Mouse (Mus musculus) hindbrain, embryonic 13.5 days (tissue): Measurements from ENCODE around the gene Grb7. TPM values are rescaled to one million over a fixed set of nuclear protein-coding genes. Genes with fewer than 3 reads are reported as not detected.

ENCODE experiments used
- ATAC-seq: fragments of 200-750 bp; cut with Nextera tagmentation; 2 replicates; pipeline ENCODE4 v1.8.0; 2017; ENCODE audit warnings: moderate TSS enrichment; ENCODE audit not compliant: low FRiP score
- H3K27ac ChIP-seq: fragments of 300-500 bp; sonication (generic); 2 replicates; pipeline ENCODE4 v1.5.1; 2015; ENCODE audit warnings: inconsistent platforms, mild to moderate bottlenecking, moderate library complexity
- H3K27me3 ChIP-seq: fragments of 300-500 bp; sonication (generic); 2 replicates; pipeline ENCODE4 v1.6.1; 2015; ENCODE audit warnings: mild to moderate bottlenecking, inconsistent platforms
- H3K36me3 ChIP-seq: fragments of 300-500 bp; sonication (generic); 2 replicates; pipeline ENCODE4 v1.6.1; 2015; ENCODE audit warnings: mild to moderate bottlenecking, inconsistent platforms
- H3K4me1 ChIP-seq: fragments of 300-500 bp; sonication (generic); replicated peaks from 2 replicates; pipeline ENCODE4 v1.6.1; 2015; ENCODE audit warnings: inconsistent platforms
- H3K4me2 ChIP-seq: fragments of 300-500 bp; sonication (generic); 2 replicates; pipeline ENCODE4 v1.6.1; 2015; ENCODE audit warnings: inconsistent platforms, mild to moderate bottlenecking, moderate library complexity
- H3K4me3 ChIP-seq: fragments of 300-500 bp; sonication (generic); 2 replicates; pipeline ENCODE4 v1.5.1; 2015; ENCODE audit warnings: mild to moderate bottlenecking, inconsistent platforms
- H3K9ac ChIP-seq: fragments of 300-500 bp; sonication (generic); 2 replicates; pipeline ENCODE4 v1.6.1; 2015; ENCODE audit warnings: mild to moderate bottlenecking, inconsistent platforms
- H3K9me3 ChIP-seq: fragments of 300-500 bp; sonication (generic); 2 replicates; pipeline ENCODE4 v1.6.1; 2016; ENCODE audit warnings: inconsistent platforms
- WGBS: fragments of 180-500 bp; shearing (Covaris S2); methylation state at CpG from one replicate; pipeline ENCODE4 v1.1.7; 2015; 5-methylcytosine and 5-hydroxymethylcytosine counted together
- polyA plus RNA-seq: library from polyadenylated mRNA; unstranded; fragments of >200 nt; fragmentation: Nextera tagmentation; extraction: Ambion mirVana; gene quantifications from 2 replicates; pipeline ENCODE4 v1.2.1, GENCODE M21; 2015

The Grb7 gene
- polyA plus RNA-seq, 1 experiment from 2014 or later: 0.22 TPM

- Histone ChIP-seq H3K27me3 (peaks cover 48% of the 10 kb centered on the region), H3K4me3 (no peak overlapping the region), H3K4me2 (no peak overlapping the region), H3K36me3 (no peaks in the 10 kb centered on the region), H3K4me1 (peaks cover 8% of the 10 kb centered on the region; the same call in 1 of the 2 replicates), H3K27ac (no peak overlapping the region), H3K9me3 (no peaks in the 10 kb centered on the region), H3K9ac (no peak overlapping the region)
- ATAC-seq: no peak
- 23% methylated on average over 11 of the region's 11 CpGs for WGBS
These were observed 13.0 kb downstream of the Grb7 start for GRCm38 (mm10) chr11:98459071-98459741.

GRCm38 (mm10) chr11:98459860-98460259, 13.7 kb downstream of the Grb7 start:
- H3K27me3 ChIP-seq: peaks cover 48% of the 10 kb centered on the region
- 84% methylated on average over 9 of the region's 9 CpGs for WGBS

GRCm38 (mm10) chr11:98461109-98461720, 15.0 kb downstream of the Grb7 start:
- Histone ChIP-seq H3K27me3 (peaks cover 44% of the 10 kb centered on the region), H3K4me2 (no peak overlapping the region), H3K9ac (no peak overlapping the region), H3K27ac (no peak overlapping the region), H3K4me3 (no peak overlapping the region), H3K4me1 (peaks cover 8% of the 10 kb centered on the region; the same call in 1 of the 2 replicates), H3K9me3 (no peaks in the 10 kb centered on the region), H3K36me3 (no peaks in the 10 kb centered on the region)
- ATAC-seq: no peak
- WGBS: 51% methylated on average over 6 of the region's 6 CpGs

More at GRCm38 (mm10) chr11:98459860-98460259, 13.7 kb downstream of the Grb7 start:
- Histone ChIP-seq H3K4me1 (peaks cover 8% of the 10 kb centered on the region; the same call in 1 of the 2 replicates), H3K36me3 (no peaks in the 10 kb centered on the region), H3K9me3 (no peaks in the 10 kb centered on the region), H3K9ac (no peak overlapping the region), H3K4me3 (no peak overlapping the region), H3K27ac (no peak overlapping the region), H3K4me2 (no peak overlapping the region)
- no peak for ATAC-seq

GRCm38 (mm10) chr11:98462255-98462654, 16.1 kb downstream of the Grb7 start:
- Histone ChIP-seq H3K36me3 (no peaks in the 10 kb centered on the region), H3K4me2 (no peak overlapping the region), H3K27ac (no peak overlapping the region), H3K27me3 (peaks cover 46% of the 10 kb centered on the region), H3K4me1 (peaks cover 8% of the 10 kb centered on the region; the same call in 1 of the 2 replicates), H3K4me3 (no peak overlapping the region), H3K9me3 (no peaks in the 10 kb centered on the region), H3K9ac (no peak overlapping the region)
- WGBS: 90% methylated on average over 6 of the region's 6 CpGs
- no peak for ATAC-seq

- no peak overlapping the region for H3K4me2 ChIP-seq
- H3K27ac ChIP-seq: no peak overlapping the region
- no peaks in the 10 kb centered on the region for H3K9me3 ChIP-seq
- H3K36me3 ChIP-seq: no peaks in the 10 kb centered on the region
- H3K4me3 ChIP-seq: no peak overlapping the region
- no peaks in the 10 kb centered on the region for H3K4me1 ChIP-seq
- peaks cover 38% of the 10 kb centered on the region for H3K27me3 ChIP-seq
- ATAC-seq: no peak
- 86% methylated on average over 9 of the region's 9 CpGs for WGBS
- no peak overlapping the region for H3K9ac ChIP-seq
These were observed 17.7 kb downstream of the Grb7 start for GRCm38 (mm10) chr11:98463911-98464310.

GRCm38 (mm10) chr11:98464516-98464915, 18.3 kb downstream of the Grb7 start:
- H3K27me3 ChIP-seq: peaks cover 31% of the 10 kb centered on the region
- ATAC-seq: no peak
- no peak overlapping the region for H3K4me2 ChIP-seq
- H3K4me1 ChIP-seq: no peaks in the 10 kb centered on the region
- no peaks in the 10 kb centered on the region for H3K36me3 ChIP-seq
- no peak overlapping the region for H3K27ac ChIP-seq
- no peak overlapping the region for H3K4me3 ChIP-seq
- 84% methylated on average over 6 of the region's 6 CpGs for WGBS
- no peak overlapping the region for H3K9ac ChIP-seq
- no peaks in the 10 kb centered on the region for H3K9me3 ChIP-seq

GRCm38 (mm10) chr11:98469761-98470714, 23.8 kb downstream of the Grb7 start:
- ATAC-seq: no peak
- Histone ChIP-seq H3K9me3 (no peaks in the 10 kb centered on the region), H3K4me1 (peaks cover 4% of the 10 kb centered on the region; the same call in 1 of the 2 replicates), H3K27ac (no peak overlapping the region), H3K27me3 (0 out of 2 replicates have a peak, but pooled peaks cover 13% of the 10 kb centered on the region), H3K9ac (no peak overlapping the region), H3K36me3 (no peaks in the 10 kb centered on the region), H3K4me3 (no peak overlapping the region), H3K4me2 (no peak overlapping the region)
- WGBS: 87% methylated on average over 22 of the region's 22 CpGs

- no peak overlapping the region for H3K4me2 ChIP-seq
- peaks cover 4% of the 10 kb centered on the region; the same call in 1 of the 2 replicates for H3K4me1 ChIP-seq
- ATAC-seq: no peak
- no peak overlapping the region for H3K4me3 ChIP-seq
- no peak overlapping the region for H3K9ac ChIP-seq
- H3K9me3 ChIP-seq: no peaks in the 10 kb centered on the region
- 0 out of 2 replicates have a peak, but pooled peaks cover 11% of the 10 kb centered on the region for H3K27me3 ChIP-seq
- no peak overlapping the region for H3K27ac ChIP-seq
- WGBS: 83% methylated on average over 6 of the region's 6 CpGs
- no peaks in the 10 kb centered on the region for H3K36me3 ChIP-seq
These were observed 24.6 kb downstream of the Grb7 start for GRCm38 (mm10) chr11:98470795-98471194.

GRCm38 (mm10) chr11:98472696-98473095, 26.5 kb downstream of the Grb7 start:
- H3K9me3 ChIP-seq: no peaks in the 10 kb centered on the region
- H3K4me1 ChIP-seq: peaks cover 4% of the 10 kb centered on the region; the same call in 1 of the 2 replicates
- WGBS: 33% methylated on average over 4 of the region's 4 CpGs
- H3K27me3 ChIP-seq: 0 out of 2 replicates have a peak, but pooled peaks cover 6% of the 10 kb centered on the region
- H3K9ac ChIP-seq: no peak overlapping the region
- no peak overlapping the region for H3K4me3 ChIP-seq
- H3K27ac ChIP-seq: no peak overlapping the region
- ATAC-seq: no peak
- no peaks in the 10 kb centered on the region for H3K36me3 ChIP-seq
- H3K4me2 ChIP-seq: no peak overlapping the region

GRCm38 (mm10) chr11:98473916-98474479, 27.8 kb downstream of the Grb7 start:
- no peak overlapping the region for H3K4me2 ChIP-seq
- 66% methylated on average over 8 of the region's 8 CpGs for WGBS
- no peaks in the 10 kb centered on the region for H3K36me3 ChIP-seq
- no peak overlapping the region for H3K27ac ChIP-seq
- no peak for ATAC-seq
- no peaks in the 10 kb centered on the region for H3K9me3 ChIP-seq
- H3K4me1 ChIP-seq: peaks cover 4% of the 10 kb centered on the region; the same call in 1 of the 2 replicates
- no peak overlapping the region for H3K4me3 ChIP-seq
- H3K9ac ChIP-seq: no peak overlapping the region
- 0 out of 2 replicates have a peak, but pooled peaks cover 6% of the 10 kb centered on the region for H3K27me3 ChIP-seq

- Histone ChIP-seq H3K4me1 (peaks cover 4% of the 10 kb centered on the region; the same call in 1 of the 2 replicates), H3K36me3 (no peaks in the 10 kb centered on the region), H3K4me2 (no peak overlapping the region), H3K4me3 (no peak overlapping the region), H3K27me3 (0 out of 2 replicates have a peak, but pooled peaks cover 6% of the 10 kb centered on the region), H3K9ac (no peak overlapping the region), H3K9me3 (no peaks in the 10 kb centered on the region), H3K27ac (no peak overlapping the region)
- WGBS: 91% methylated on average over 11 of the region's 11 CpGs
- no peak for ATAC-seq
These were observed 28.8 kb downstream of the Grb7 start for GRCm38 (mm10) chr11:98474967-98475366.
